Mouse (Mus musculus): ENCODE data around the gene Hist1h2bq.

Hist1h2bq gene

GRCm38 (mm10) chr13:21787760-21788593 is 22.0 kb downstream of the Hist1h2bq start:
- peak; percentile 58 for DNase-seq (ENCODE audit: low read depth)

GRCm38 (mm10) chr13:21786899-21787629 is 22.9 kb downstream of the Hist1h2bq start, which contains the start of the genes Hist1h2an and Hist1h2bp:
Gene Hist1h2an, minus strand, starts transcription at chr13:21787218.
Gene Hist1h2bp, plus strand, starts transcription at chr13:21787461.
- peak; percentile 97 for DNase-seq (ENCODE audit: low read depth)

GRCm38 (mm10) chr13:21786189-21786898 is 23.7 kb downstream of the Hist1h2bq start:
- DNase-seq (ENCODE audit: low read depth) = peak; percentile 63

- no peak for DNase-seq (ENCODE audit: low read depth)
Observed at GRCm38 (mm10) chr13:21784311-21784710, 25.7 kb downstream of the Hist1h2bq start.

- DNase-seq (ENCODE audit: low read depth) = peak; percentile 87
Observed at GRCm38 (mm10) chr13:21783734-21784161, 26.2 kb downstream of the Hist1h2bq start.

DNA sequence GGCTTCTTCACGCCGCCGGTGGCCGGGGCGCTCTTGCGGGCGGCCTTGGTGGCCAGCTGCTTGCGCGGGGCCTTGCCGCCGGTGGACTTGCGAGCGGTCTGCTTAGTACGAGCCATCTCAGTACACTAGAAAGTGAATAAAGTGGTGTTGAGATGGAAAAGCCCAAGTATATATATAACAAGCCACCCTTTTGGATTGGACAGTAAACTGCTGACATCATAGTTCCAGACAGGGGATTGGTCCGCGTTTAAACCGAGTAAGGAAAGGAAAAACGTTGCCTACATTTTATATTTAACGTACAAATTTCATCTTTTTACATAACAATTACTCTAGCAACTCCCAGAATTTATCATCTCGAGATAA is 26.8 kb downstream of the Hist1h2bq start, which contains the start of gene Hist1h3i:
Gene Hist1h3i, minus strand, starts transcription at position 116 of the 363 bp plus-strand sequence.
- peak; percentile 94 for DNase-seq (ENCODE audit: low read depth)

GRCm38 (mm10) chr13:21782361-21783254 is 27.4 kb downstream of the Hist1h2bq start:
- DNase-seq (ENCODE audit: low read depth) = peak; percentile 73

DNA sequence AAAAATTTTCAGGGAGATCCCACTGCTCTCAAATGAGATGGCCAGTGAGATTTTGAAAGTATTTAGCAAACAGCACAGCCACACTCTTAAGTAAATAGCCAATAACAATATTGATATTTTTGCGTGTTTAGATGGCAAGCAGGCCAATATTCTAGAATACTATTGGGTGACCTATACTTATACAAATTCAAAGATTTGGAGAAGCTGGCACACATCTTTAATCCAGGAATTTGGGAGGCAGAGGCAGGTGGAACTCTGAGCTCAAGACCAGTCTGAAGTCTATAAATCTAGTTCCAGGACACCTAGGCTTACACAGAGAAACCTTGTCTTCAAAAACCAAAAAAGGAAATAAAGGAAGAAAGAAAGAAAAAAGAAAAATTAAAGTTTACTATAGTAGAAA is 28.4 kb downstream of the Hist1h2bq start:
- peak; percentile 30 for DNase-seq (ENCODE audit: low read depth)

DNA sequence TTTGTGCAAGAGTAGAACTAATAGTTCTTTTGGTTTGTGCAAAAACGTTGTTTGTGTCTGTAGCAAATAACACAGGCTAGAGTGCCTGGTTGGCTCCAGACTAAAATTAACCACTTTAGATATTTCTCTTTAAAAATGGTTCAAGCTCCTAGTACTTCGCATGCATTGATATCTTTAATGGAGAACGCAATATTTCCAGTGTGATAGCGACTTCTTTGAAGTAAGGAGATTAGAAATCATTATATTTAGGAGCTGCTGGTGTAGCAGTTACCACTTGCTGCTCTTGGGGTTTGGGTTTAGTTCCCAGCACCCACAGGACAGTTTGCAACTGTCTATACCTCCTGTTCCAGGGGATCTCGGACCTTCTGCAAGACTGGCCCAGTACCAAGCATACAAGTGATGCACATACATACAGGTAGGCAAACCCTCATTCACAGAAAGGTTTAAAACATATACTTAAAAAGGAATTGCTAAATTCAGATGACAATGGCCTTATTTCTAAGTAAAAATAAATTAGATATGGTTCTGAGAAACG is 28.9 kb downstream of the Hist1h2bq start:
- no peak for DNase-seq (ENCODE audit: low read depth)

- DNase-seq (ENCODE audit: low read depth) = peak; percentile 83
Observed at GRCm38 (mm10) chr13:21779767-21780731, 29.9 kb downstream of the Hist1h2bq start, which contains the start of gene Hist1h1b. Gene Hist1h1b, minus strand, starts transcription at chr13:21780625.

DNA sequence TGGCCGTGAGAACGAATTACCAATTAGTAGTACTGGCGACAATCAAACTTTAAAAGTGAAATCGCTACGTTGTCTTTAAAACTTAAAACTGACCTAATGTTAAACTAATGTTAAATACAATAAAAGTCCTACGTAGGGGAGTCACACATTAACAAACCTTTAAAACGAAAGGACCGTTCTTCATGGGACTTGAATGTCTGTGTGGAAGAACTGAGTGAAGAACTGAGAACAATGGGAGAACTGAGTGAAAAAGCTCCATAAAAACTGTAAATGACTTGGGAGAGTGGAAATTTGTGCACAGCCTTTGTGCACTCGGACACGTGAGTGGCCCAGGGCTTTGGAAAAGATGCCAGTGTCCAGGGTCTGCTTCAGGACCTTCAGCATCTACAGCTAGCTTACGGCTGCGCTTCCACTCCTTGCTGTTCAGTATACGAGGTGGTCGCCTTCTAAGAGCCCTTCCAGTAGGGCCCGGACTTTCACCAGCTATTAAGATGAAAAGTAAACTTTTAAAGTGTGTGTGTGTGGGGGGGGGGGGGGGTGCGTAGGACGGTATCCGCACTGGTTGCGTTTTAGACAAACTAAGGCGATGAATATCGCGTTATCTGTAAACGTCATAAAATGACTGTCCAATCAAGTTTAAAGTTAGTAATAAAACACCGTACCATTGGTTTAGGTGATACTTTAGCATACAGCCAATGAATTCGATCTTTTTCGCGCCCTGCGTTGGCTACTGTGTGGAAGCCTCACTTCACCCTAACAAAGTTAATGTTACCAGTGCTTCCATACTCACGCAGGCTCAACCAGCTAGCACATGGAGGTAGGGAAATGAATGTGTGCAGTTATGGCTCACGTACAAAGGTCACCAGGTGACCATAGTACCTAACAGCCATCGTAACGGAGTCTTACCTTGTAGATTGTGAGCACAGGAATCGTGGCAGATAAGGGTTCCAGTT is 30.9 kb downstream of the Hist1h2bq start:
- peak; percentile 95 for DNase-seq (ENCODE audit: low read depth)

Data from induced T-regulatory cell, adult 2 months (primary cell).